Mouse (Mus musculus) adrenal gland, adult 8-10 months (tissue): ENCODE measurements at regions not wholly inside any gene's neighbourhood (a gene's known extent, or its start where the extent isn't known, plus 50 kb on each side); places are given as distances from the start of the nearest gene placed in this dataset.
A peak's percentile ranks its signal among the peaks of the same experiment; 100 is the strongest.

Experiments used
- DNase-seq: peaks from one replicate; pipeline ENCODE4 v3.0.0; 2022

DNA sequence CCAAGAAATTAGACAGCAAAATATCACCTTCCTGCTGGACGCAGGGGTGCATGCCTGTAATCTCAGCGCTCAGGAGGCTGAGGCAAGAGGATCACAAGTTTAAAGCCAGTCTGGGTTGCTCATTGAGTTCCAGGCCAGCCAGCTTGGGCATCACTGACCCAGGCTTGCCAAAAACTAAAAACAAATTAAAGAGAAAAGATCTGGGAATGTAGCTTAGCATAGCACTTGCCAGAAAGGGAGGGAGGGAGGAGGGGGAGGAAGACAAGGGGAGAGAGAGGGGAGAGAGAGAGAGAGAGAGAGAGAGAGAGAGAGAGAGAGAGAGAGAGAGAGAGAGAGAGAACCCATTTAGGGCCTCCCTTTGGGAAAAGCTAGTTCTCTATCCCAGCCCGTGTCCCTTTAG lies 112.7 kb upstream of the Thy1 start:
- DNase-seq, result no peak

DNA sequence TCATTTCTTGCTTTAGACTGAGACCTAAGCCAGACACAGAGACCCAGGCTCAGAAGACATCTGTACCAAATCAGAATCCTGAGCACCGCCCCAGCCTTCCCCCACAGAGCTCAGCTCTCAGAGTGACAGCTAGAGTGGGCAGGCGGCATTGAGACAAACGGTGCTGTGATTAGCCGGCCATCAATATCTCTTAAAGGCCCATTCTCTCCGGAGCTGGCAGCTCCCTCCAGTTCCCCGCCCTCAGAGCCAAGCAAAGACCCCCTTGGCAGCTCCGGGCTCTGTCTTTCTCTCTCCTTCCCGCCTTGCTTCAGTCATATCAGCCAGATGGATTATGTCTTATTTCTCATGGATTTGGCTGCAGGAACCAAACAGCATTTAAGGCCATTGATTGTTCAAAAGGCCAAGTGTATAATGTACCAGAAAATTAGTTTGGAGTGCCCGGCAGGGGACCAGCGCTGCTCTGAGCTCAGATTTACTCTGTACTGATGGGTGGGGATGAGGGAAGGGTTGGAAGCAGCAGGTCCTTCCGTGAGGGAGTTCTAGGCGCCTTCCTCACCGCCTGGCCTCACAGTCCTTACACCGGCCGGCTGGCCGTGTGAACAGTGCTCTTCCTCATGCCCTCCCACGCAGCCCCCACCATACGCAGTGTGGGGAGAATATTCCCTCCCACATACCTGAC lies 109.0 kb upstream of the Thy1 start:
- DNase-seq, result no peak

DNA sequence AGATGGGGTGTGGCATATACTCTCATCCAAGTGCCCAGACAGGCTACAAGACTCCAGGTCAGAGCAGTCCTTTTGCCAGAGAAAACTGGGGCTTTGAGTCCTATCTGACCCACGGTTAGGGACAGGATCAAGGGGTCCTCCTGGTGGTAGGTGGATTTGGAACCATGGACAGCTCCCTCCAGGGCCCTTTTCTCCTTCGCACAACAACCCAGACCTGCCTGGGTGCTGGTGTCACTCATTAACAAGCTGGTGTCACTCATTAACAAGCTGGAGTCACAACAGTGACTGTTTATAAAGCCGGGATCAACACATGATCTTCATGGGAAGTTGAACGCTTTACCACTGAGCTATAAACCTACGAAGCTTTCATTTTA lies 108.5 kb upstream of the Thy1 start:
- DNase-seq, result no peak

DNA sequence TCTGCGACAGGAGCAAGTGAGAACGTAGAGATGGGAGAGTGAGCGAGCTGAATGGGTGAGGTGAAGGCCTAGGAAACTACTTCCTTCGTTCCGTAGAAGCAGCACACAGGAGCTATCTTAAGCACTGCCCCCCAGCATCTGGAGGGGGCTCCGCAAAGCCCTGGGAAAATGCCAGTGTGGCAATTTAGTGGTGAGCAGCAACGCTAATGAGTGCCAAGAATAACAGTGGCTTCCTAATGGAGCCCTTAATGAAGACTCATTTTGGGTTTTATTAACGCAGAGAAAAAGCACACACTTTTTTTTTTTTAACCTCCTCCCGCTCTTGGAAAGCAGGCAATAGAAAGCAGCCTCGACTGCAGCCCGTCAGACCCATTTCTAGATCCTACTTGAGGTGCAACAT lies 103.8 kb upstream of the Thy1 start:
- DNase-seq, result no peak

GRCm38 (mm10) chr9:43942147-43942546 lies 101.0 kb upstream of the Thy1 start:
- DNase-seq, result no peak

DNA sequence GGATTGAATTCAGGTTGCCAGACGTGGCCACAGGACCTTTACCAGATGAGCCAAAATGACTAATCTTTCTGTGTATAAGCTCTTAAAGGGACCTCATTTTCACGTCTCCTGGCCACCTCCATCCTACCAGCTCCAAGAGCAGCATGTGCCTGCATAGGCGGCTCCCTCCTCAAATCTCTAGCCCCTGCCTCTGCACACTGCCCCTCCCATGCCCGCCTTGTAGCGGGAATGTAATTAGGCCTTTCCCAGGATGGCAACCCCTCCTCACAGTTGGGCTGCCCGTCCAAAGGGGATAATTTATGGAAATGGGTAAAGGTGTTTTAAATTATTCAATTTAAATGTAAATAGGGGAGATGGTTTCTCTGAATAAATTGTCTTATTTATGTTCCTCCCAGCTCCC lies 99.7 kb upstream of the Thy1 start:
- DNase-seq, result no peak

DNA sequence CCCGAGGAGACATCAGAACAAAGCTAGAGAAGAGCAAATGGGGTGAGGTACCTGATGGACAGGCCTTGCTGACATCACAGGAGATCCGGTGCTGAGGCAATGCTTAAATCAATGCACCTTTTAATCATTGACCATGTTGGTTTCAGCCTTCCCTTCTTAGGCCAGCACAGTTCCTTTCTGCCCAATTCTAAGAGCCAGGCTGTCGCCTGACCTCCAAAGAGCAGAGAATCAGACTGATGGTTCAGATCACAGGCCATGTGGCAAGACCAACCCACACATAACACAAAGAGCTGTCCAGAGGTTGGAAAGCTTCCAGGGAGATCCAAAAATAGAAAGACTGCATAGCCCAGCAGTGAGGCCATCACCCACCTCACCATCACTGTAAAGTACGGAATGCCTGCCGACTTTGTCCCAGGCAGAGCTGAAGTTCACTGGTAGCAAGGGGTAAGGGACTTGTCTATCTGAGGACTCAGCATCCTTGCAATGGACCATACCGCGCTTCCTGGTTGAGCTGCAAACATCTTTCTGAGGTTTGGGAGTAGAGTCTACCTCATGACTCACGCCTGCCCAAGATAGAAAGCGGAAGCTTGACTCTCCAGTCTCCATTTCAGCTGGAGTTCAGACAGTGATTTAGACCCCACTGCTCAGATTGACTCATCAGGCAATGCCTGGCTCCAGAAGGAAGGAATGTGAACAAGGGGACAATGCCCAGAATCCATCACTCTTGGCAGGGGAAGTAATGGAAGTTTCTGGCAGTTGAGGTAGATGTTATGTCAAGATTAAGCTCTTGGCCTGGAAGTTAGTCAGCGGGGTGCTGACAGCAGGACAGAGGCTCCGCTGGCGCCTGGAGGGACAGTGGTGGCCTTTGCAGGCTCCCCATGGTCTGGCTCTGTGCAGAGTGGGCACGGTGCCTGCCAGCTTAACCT lies 98.1 kb upstream of the Thy1 start:
- no peak for DNase-seq

DNA sequence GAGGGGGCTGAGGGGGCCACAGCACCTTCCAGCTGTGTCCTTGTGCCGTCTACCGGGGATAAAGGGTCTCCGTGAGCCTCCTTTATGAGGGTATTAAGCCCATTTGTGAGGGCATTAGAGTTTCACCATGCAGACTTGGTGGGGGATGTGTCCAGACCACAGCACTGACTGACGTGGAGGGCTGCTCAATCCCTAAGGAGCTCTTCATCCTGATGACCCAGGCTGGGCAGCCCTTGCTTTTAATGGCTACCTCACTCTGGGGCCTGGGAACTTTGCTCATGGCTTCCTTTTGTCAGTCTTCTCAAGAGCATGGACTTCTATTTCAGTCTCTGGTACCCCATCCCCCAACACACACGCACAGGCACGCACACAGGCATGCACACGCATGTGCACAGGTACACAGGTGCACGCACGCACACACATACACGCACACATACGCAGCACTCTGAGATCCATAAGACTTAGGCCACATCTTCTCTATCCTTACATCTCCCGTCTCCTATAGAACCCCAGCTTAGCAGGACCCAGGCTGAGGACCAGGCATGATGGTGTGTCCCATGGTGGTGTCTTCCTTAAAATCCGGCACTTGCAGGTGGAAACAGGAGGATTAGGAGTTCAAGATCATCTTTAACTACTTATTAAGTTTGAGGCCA lies 97.1 kb upstream of the Thy1 start:
- DNase-seq, result no peak

GRCm38 (mm10) chr9:43947089-43947488 lies 96.1 kb upstream of the Thy1 start:
- no peak for DNase-seq

DNA sequence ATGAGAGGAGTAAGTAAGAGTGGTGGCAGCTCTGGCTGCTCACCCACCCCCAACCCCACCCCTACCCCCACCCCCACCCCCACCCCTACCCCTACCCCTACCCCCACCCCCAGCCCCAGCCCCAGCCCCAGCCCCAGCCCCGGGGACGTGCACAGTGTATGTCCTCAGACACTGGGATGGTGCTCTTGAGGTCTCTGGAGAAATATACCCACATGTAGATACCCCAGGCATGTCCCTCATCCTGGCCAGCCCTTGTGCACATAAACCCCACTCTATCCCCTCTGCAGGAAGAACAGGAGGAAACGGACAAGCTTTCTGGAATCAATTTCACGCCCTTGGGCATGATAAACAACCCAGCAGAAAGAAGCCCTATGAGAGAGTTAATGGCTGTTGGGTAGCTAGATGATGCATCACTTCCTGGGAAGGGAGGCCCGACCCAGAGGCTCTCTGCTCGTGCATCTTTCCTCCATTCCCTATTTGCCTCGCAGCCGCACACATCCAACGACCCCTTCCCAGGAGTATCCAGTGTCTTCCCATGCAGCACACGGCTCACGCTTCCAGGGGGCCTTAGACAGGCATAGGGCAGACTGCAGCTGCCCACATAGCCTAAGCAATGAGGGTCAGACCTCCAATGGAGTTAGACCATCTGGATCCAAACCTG lies 95.6 kb upstream of the Thy1 start:
- no peak for DNase-seq

DNA sequence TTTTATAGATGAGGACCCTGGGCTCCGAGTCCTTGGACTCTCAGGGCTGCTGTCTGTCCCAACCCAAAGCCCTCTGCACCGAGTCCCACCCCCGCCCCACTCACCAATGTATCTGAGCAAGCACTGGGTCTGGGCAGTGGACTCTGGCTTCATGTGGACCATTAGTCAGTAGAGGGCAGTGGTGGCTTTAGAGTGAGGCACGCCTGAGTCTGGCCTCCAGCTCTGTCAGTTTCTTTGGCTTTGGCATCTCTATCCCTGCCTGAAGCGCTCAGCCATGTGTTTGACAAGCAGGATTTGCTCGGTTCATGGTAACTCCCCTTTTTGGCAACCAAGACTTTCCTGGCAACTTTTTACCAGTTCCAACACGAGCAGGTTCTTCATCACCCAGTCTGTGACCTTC lies 90.1 kb upstream of the Thy1 start:
- no peak for DNase-seq

DNA sequence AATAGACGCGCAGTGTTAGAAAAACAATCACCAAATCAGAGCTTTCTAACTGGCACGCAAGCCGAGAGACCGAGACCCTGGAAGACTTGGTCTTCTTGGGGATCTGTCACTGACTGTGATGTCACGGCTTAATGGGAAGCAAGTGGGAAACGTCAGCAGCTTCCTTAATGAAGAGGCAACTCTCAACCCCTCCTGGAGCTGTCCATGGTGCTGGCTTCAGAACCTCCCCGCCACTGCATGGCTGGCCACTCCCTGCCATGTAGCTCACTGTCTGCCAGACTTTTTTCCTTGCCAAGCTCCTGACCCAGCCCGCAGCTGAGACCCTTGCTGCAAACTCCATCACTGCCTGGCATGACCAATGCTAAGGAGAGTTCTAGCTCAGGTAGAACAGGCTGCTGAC lies 83.6 kb upstream of the Thy1 start:
- no peak for DNase-seq

GRCm38 (mm10) chr9:43961431-43961830 lies 81.8 kb upstream of the Thy1 start:
- no peak for DNase-seq

DNA sequence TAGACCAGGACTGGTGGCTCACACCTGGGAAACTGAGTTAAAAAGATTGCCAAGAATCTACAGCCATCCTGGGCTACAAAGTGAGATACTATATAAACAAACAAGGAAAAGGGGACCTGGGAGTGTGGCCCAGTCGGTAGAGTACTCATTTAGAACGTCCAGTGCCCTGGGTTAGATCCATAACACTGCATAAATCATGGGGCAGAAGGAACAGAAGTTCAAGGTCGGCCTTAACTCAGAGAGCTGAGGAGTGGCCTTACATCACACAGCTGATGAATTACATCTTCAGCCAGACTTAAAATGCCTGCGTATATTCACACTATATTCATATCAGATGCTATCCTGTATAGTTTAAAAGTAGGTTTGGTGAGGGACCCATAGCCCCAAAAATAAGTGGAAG lies 78.0 kb upstream of the Thy1 start:
- DNase-seq, result no peak

DNA sequence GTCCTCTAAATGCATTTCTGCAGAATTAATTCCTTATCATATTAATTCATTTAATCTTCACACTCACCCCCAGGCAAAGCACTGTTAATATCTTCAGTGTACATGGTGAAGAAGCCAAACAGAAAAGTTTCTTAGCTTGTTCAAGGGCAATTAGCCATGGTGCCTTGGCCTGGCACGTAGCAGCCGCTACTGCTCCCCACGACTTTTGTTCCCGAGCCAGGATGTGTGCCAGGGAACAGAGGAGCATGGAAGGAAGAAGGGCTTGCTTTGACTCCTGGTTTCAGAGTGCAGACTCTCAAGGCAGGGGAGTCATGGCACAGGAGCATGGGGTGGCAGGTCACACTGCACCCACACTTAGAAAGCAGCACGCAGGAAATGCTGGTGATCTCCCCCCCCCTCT lies 77.4 kb upstream of the Thy1 start:
- DNase-seq, result no peak

- no peak for DNase-seq
Observed at GRCm38 (mm10) chr9:43970043-43970795, 73.0 kb upstream of the Thy1 start.

- DNase-seq, result no peak
Observed at GRCm38 (mm10) chr9:43970858-43971257, 72.3 kb upstream of the Thy1 start.

- peak; percentile 41 for DNase-seq
Observed at GRCm38 (mm10) chr9:43972290-43972689, 70.9 kb upstream of the Thy1 start.

- DNase-seq, result no peak
Observed at GRCm38 (mm10) chr9:43975405-43975804, 67.8 kb upstream of the Thy1 start.

DNA sequence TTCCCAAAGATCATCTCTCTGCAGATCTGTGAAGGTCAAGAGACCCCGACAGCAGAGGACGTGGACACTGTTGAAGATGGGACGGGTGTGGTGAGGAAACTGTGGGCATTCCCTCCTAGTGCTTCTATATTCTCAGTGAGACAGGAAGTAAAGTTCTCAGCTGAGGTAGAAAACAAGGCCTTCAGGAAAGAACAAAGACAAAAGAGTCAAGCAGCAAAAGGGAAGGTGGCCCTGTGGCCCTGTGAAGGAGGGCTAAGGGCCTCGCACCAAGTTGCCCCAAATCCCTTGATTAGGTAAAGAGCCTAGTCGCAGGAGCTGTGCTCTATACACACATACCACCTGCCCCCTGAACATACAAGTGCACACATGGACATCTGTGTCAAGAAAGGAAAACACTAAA lies 66.8 kb upstream of the Thy1 start:
- no peak for DNase-seq

GRCm38 (mm10) chr9:43977773-43978172 lies 65.4 kb upstream of the Thy1 start:
- DNase-seq, result no peak

GRCm38 (mm10) chr9:43981376-43981775 lies 61.8 kb upstream of the Thy1 start:
- DNase-seq, result no peak
